Mouse (Mus musculus): ENCODE measurements around the gene A630095N17Rik.

GRCm38 (mm10) chr1:75231224-75231623 is 678 bp downstream of the A630095N17Rik start:
- TF ChIP-seq CTCF (conservative IDR thresholded peaks at IDR 0.05; ENCODE audit: low read length): no peak
- no peak for TF ChIP-seq NANOG (IDR thresholded peaks at IDR 0.05; ENCODE audit: borderline replicate concordance, low read length)
- no peak for TF ChIP-seq POU5F1 (IDR thresholded peaks at IDR 0.05; ENCODE audit: borderline replicate concordance, low read length)
